Mouse (Mus musculus) left cerebral cortex, adult 2 months (tissue): Measurements from ENCODE around the gene Tmem171. TPM values are rescaled to one million over a fixed set of nuclear protein-coding genes. Genes with fewer than 3 reads are reported as not detected.
A peak's percentile ranks its signal among the peaks of the same experiment; 100 is the strongest.

Source experiments
- DNase-seq, 2 experiments: peaks; one replicate each; pipeline ENCODE4 v3.0.0; 2021 to 2022; ENCODE audit warnings: low spot score in 2 of 2, mixed read lengths in 1 of 2; ENCODE audit errors: extremely low spot score in 1 of 2
- H3K27ac ChIP-seq: fragments of 200-600 bp; 2 replicates; pipeline ENCODE4 v1.8.1; 2022
- H3K4me3 ChIP-seq: fragments of 200-600 bp; 2 replicates; pipeline ENCODE4 v1.8.1; 2022
- CTCF ChIP-seq: fragments of 200-600 bp; IDR thresholded peaks from 2 replicates; pipeline ENCODE4 v1.8.1; 2022; ENCODE audit warnings: antibody characterized with exemption, mild to moderate bottlenecking, moderate library complexity
- intact Hi-C: fragments of 180-260 bp; cut with DNase I; formaldehyde crosslinking; loops from one replicate; pipeline ENCODE4 v1.15.1; 2025
- long read RNA-seq, 2 experiments: library from polyadenylated mRNA; stranded (forward); transcript quantifications; one replicate each; pipeline ENCODE4 v2.0.0; 2021; ENCODE audit warnings: borderline mapping rate in 2 of 2
- total RNA-seq, 2 experiments: library from RNA; stranded (reverse); gene quantifications; 2 replicates each; pipeline ENCODE4 v1.2.3; 2021

The Tmem171 gene
- total RNA-seq: under 1 TPM in 1 of 2 experiments, not detected in 1; 0.30 TPM
- long read RNA-seq, experiment 1: 0 reads
- long read RNA-seq, experiment 2: 0 reads

DNA sequence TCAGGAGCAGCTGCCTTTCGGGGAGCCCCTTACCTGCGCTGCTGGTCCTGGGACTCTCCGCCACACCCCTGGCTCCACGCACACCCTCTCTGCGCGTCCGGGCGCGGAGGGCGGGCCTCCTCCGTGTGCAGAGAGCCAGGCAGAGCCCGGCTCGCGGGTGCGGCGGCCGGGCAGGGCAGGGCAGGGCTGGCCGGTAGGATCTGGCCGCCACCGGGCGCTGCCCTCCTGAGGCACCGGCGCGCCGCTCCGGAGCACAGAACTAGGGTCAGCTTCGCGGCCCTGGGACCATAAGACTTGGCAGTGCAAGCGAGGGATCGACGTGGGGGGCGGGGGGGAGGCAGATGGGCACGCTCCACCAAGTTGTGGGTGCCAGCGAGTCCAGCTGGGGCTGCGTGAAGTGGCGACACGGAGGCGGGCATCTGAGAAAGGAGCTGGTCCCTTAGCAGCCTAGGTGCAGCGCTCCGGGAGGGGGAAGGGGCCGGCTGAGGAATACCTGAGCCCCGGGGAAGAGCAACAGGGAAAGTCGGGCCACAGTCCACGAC is at the start of gene Tmem171:
Gene Tmem171, minus strand, starts transcription at position 62 of the 542 bp plus-strand sequence.
- intact Hi-C loops: no loop called here
- Histone ChIP-seq H3K4me3 (peak within 1 kb of the TSS; percentile 37), H3K27ac (no peak within 1 kb of the TSS)
- no peak for DNase-seq
- no peak for TF ChIP-seq CTCF

DNA sequence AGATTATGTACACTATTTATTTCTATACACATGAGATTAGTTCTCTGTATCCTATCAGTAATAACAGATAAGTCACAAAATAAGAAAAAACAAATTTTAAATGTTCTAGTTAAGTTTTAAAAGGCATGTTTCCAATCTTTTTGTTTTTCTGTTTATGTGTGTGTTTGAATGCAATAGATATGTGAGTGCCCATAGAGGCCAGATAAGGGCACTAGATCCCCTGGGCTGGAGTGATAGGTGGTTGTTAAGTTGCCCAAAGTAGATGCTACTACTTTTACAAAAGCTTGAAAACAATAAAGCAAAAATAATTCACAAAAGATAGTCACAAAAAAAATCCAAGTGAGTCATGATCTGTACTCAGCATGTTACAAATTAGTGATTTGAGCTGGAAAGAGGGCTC is 49.2 kb upstream of the Tmem171 start:
- DNase-seq: no peak
- intact Hi-C loops: no loop called here
- no peak for TF ChIP-seq CTCF
- no peak overlapping the region for H3K4me3 ChIP-seq
- H3K27ac ChIP-seq: no peak overlapping the region

DNA sequence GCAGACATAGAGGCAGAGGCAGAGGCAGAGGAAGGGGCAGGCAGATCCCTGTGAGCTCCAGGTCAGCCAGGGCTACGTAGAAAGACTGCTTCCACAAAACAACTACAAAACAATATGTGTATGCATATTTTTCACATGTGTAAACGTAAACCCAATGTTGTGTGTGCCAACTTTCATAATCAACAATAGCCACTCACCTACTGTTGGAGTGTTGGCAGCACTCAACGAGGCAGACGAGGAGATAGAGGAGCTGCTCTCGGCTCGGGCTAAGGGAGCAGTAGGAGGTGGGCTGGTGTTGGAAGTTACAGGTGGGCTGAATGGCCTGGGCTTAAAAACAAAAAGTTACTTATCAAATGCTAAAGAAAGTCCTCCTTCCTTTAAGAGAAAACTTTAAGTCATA is 48.6 kb upstream of the Tmem171 start:
- no peak for TF ChIP-seq CTCF

DNA sequence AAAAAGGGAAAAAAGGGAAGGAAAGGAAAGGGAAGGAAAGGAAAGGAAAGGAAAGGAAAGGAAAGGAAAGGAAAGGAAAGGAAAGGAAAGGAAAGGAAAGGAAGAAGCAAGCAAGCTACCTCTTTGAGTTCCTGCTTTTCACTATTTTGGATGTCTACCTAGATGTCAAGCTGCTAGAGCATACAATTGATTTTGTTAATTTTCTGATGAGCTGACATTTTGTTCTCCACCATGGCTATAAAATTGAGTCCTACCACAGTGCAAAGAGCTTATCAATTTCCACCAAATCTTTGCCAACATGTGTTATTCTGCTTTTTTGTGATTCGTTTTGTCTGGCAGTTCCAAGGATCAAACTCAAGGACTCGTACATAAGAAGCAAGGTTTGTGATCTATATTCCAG is 43.6 kb upstream of the Tmem171 start:
- H3K27ac ChIP-seq: no peak overlapping the region
- DNase-seq: no peak
- intact Hi-C loops: no loop called here

More for the DNA sequence above, 48.6 kb upstream of the Tmem171 start:
- intact Hi-C loops: no loop called here
- DNase-seq: no peak
- Histone ChIP-seq H3K4me3 (no peak overlapping the region), H3K27ac (no peak overlapping the region)

DNA sequence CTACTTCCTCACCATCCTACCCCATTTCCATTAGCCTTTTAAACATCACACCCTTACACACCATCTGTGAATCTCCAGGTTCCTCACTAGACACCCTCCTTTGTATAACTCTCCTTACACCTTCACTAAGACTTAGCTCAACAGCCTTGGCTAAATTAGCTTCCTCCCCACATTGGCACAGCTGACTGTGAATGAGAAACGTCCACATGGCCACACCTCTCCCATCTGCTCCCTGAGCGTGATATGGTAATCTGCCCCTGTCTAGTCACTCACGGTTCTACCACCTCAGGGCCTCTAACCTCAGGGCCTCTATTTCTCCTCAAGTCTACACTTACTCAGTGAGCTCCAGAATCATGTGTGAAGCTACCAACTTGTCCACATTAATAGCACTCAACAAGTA is 38.7 kb upstream of the Tmem171 start:
- intact Hi-C loops: no loop called here
- Histone ChIP-seq H3K4me3 (no peak overlapping the region), H3K27ac (no peak overlapping the region)
- TF ChIP-seq CTCF: no peak
- no peak for DNase-seq

More for the DNA sequence above, 43.6 kb upstream of the Tmem171 start:
- no peak for TF ChIP-seq CTCF
- H3K4me3 ChIP-seq: no peak overlapping the region

DNA sequence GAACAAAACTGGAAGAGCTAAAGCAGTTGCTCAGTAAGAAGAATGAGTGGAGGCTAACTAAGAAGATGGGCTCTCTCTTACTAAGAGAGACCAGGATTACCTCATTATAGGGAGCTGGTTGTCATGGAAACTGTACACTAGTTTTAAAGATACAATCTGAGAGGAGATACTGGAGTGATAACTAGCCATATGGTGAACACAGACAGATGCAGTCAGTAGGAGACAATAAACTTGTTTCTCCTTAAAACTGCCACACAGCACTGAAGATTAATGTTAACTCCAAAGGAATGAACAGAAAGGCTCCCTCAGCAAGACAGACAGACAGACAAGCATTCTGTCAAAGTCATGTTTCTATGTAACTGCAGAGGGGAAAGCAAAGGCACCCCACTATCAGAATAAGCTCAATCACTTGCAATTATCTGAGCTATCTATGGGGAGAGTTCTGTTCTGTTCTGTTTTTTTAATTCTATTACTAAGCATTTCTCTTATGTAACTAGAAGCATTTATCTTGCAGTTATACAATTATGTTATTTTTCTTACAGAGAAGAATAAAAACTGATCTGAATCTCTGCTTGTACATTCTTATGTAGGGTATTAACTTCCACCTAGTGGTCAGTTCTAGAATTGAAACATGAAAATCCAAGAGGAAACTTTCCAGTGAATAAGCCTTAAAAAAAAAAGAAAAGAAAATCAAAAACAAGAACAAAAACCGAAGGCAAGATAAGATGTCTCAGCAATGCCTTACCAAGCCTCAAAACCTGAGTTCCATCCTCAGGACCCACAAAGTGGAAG is 34.8 kb upstream of the Tmem171 start:
- H3K27ac ChIP-seq: peak overlapping the region; percentile 85
- intact Hi-C loops: loop anchor here (5.0 to 10.0 kb wide), 3 partner anchors 97 to 415 kb away; partner anchors contain the start of gene Btf3

DNA sequence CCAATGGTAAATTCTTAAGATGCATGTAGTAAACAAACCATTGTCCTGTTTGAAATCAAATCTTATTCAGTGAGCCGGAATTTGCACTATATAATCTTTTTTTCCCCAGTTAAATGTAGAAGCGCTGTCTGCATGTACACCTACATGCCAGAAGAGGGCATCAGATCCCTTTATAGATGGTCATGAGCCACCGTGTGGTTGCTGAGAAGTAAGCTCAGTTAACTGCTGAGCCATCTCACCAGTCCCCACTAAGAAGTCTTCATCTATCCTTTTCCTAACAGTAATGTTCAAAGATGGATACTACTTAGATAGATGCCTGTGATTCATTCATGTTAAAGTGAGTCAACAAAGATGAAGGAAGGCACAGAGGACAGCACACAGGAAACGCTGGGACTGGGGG is 31.9 kb upstream of the Tmem171 start:
- Histone ChIP-seq H3K27ac (no peak overlapping the region), H3K4me3 (no peak overlapping the region)
- no peak for DNase-seq
- TF ChIP-seq CTCF: peak; percentile 81
- intact Hi-C loops: loop anchor here (5.0 to 10.0 kb wide), 3 partner anchors 94 to 412 kb away; partner anchors contain the start of gene Btf3

More for the DNA sequence above, 34.8 kb upstream of the Tmem171 start:
- no peak for DNase-seq
- no peak overlapping the region for H3K4me3 ChIP-seq
- TF ChIP-seq CTCF: peak; percentile 61

DNA sequence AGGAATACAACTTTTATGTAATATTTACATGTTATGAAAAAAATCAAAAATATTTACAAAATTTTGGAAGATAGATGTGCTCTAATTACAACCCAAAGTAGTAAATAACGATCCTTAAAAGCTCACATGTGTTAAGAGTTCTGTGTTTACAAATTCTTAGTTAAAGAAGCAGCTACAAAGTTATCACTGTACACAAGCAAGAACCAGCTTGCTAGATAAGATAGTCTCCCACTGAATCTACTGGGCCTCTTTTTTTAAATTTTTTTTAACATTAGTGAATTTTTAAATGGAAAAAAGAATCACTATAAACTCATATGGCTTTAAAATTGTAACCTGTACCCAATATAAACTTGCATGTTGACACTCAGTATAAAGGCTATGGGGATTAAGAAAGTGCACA is 28.8 kb upstream of the Tmem171 start:
- intact Hi-C loops: loop anchor here (10.0 kb wide), 1 partner anchor 409 kb away; the partner anchor contains the start of gene Btf3
- Histone ChIP-seq H3K27ac (no peak overlapping the region), H3K4me3 (no peak overlapping the region)
- no peak for DNase-seq
- TF ChIP-seq CTCF: no peak

DNA sequence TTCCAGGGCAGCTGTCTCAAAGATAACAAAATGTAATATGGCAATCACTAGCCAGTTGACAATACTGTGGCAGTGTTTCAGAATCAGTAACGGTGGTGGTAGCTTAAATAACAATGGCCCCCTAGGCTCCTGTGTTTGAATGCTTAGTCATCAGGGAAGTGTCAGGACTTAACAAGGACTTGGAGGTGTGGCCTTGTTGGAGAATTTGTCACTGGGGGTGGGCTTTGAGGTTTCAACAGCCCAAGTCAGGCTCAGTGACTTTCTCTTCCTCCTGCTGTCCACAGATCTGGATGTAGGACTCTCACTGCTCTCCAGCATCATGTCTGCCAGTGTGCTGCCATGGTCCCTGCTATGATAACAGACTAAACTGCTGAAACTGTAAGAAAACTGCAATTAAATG is 27.7 kb upstream of the Tmem171 start:
- Histone ChIP-seq H3K27ac (no peak overlapping the region), H3K4me3 (no peak overlapping the region)
- intact Hi-C loops: loop anchor here (10.0 kb wide), 1 partner anchor 407 kb away; the partner anchor contains the start of gene Btf3
- DNase-seq: no peak
- no peak for TF ChIP-seq CTCF

DNA sequence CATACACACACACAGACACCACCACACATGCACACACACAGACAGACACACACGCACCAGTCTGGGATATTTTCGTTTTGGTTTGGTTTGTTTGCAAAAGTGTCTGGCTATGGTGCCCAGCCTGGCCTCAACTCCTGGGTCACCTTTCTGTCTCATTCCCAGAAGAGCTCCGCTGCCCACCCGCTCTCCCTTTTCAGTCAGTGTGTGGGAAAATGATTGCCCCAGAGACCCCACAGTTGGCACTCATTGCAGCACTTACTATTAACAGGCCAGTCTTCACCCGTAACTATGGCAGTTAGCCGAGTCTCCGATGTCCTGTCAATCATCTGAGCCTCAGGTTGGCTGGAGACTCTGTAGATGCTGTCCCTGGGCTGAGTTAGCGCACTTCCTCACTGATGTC is 21.5 kb upstream of the Tmem171 start:
- no peak for TF ChIP-seq CTCF

DNA sequence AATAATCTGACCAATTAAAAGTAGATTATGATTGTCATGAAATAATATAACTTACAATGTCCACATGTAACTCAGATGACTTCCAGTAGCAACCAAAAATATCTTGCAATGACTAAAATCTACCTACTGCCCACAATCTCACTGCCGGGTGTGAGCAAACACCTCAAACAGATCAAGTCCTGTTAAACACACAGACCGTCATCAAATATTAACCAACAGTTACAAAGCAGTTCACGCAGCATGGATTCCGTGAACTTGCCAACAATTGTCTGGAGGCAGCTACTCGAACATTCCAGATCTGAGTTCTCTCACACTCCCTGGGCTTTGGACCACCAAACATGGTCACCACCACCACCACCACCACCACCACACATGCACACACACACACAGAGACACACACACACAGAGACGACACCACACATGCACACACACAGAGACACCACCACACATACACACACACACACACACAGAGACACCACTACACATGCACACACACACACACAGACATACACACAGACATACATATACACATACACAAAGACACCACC is 20.9 kb upstream of the Tmem171 start:
- DNase-seq: no peak
- no peak for TF ChIP-seq CTCF
- H3K4me3 ChIP-seq: no peak overlapping the region
- H3K27ac ChIP-seq: no peak overlapping the region
- intact Hi-C loops: no loop called here

More for the DNA sequence above, 21.5 kb upstream of the Tmem171 start:
- DNase-seq: no peak
- Histone ChIP-seq H3K4me3 (no peak overlapping the region), H3K27ac (no peak overlapping the region)
- intact Hi-C loops: no loop called here

DNA sequence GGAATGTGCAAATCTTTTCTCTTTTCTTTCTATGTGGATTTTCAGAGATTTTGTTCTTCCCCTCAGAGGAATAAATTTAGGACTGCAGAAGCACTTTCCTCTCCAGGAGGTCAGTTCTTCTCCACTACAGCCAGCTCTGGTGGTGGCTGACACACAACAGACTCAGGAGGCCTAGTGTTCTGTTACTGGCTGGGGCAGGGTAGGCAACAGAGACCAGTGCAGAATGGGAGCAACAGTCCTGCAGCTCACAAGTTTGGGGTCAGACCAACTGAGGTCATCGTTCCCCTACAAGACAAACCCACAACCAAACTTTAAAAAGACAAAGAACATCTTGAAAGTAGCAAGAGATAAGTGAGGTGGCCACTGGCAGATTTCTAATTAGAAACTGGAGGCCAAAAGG is 16.0 kb upstream of the Tmem171 start:
- intact Hi-C loops: no loop called here
- Histone ChIP-seq H3K27ac (no peak overlapping the region), H3K4me3 (no peak overlapping the region)
- DNase-seq: no peak
- no peak for TF ChIP-seq CTCF
